Mouse (Mus musculus) small intestine, adult 2 months (tissue): ENCODE data around the gene Spry1. TPM values are rescaled to one million over a fixed set of nuclear protein-coding genes. Genes with fewer than 3 reads are reported as not detected.
"Not testable (repeated sequence)": the region's sequence is repeated elsewhere in the genome, so short reads cannot be mapped to it uniquely, and the experiment has no call there.

Source experiments
- H3K27ac ChIP-seq: fragments of 200-500 bp; 2 replicates; pipeline ENCODE4 v1.5.1; 2012; ENCODE audit warnings: low read depth, low read length, control low read depth, inconsistent platforms; ENCODE audit not compliant: insufficient read depth
- H3K27me3 ChIP-seq: fragments of 200-500 bp; 2 replicates; pipeline ENCODE4 v1.6.1; 2012; ENCODE audit warnings: mild to moderate bottlenecking, moderate library complexity, low read length, inconsistent platforms; ENCODE audit not compliant: control insufficient read depth, insufficient read depth
- H3K36me3 ChIP-seq: fragments of 200-500 bp; 2 replicates; pipeline ENCODE4 v1.6.1; 2012; ENCODE audit warnings: mild to moderate bottlenecking, low read length, control low read depth, inconsistent platforms; ENCODE audit not compliant: control insufficient read depth, insufficient read depth
- H3K4me1 ChIP-seq: fragments of 200-500 bp; 2 replicates; pipeline ENCODE4 v1.6.1; 2012; ENCODE audit warnings: low read length, inconsistent platforms, mixed read lengths; ENCODE audit not compliant: control insufficient read depth, insufficient read depth, insufficient read length
- H3K4me3 ChIP-seq: fragments of 200-500 bp; 2 replicates; pipeline ENCODE4 v1.5.1; 2012; ENCODE audit warnings: low read depth, mild to moderate bottlenecking, control low read depth, inconsistent platforms, low read length, moderate library complexity
- CTCF ChIP-seq: fragments of 200-500 bp; IDR thresholded peaks from 2 replicates; pipeline ENCODE4 v1.5.1; 2012; ENCODE audit warnings: low read depth, mild to moderate bottlenecking, control low read depth, inconsistent platforms, low read length, moderate library complexity, mixed read lengths; ENCODE audit not compliant: insufficient replicate concordance, insufficient read length; ENCODE audit errors: extremely low read depth
- POLR2A ChIP-seq: fragments of 200-500 bp; IDR thresholded peaks from 2 replicates; pipeline ENCODE4 v1.6.1; 2012; ENCODE audit warnings: low read depth, mild to moderate bottlenecking, control low read depth, inconsistent platforms, low read length, moderate library complexity
- WGBS: fragments of 180-500 bp; shearing (Covaris S2); methylation state at CpG from one replicate; pipeline ENCODE4 v1.1.7; 2018; 5-methylcytosine and 5-hydroxymethylcytosine counted together
- polyA plus RNA-seq: library from polyadenylated mRNA; depleted of rRNA; stranded (reverse); fragments of >200 nt; gene quantifications from 2 replicates; pipeline ENCODE4 v1.2.3, GENCODE M21; 2012; rRNA removed

Gene Spry1
- 7.1 and 17.5 TPM in 2 replicates for polyA plus RNA-seq

DNA sequence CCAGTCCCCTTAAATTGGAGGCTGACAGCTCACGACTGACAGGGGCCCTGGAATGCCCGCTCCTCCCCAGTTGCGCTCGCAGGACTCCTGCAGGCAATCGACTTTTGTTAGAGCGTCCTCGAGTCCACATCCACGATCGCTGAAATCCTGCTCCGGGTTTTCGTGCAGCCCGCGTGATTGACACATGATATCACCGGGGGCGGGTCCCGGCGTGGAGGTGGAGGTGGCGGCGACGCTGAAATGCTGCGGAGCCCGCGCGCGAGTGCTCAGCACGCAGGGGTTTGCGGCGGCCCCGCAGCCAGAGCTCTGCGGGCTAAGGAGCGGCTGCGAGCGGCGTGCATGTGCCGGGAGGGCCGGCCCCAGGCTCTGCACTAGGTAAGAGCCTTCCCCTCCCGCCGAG, at the start of gene Spry1:
Gene Spry1, plus strand, starts transcription at position 258 of the 400 bp plus-strand sequence.
- H3K27me3 ChIP-seq: no peaks in the 10 kb centered on the region
- peak within 1 kb of the TSS; percentile 64 for H3K27ac ChIP-seq
- H3K4me3 ChIP-seq: peak within 1 kb of the TSS; percentile 87
- peaks cover 12% of the 10 kb centered on the region for H3K36me3 ChIP-seq
- under 1% methylated on average over 38 of the region's 38 CpGs for WGBS
- peaks cover 9% of the 10 kb centered on the region for H3K4me1 ChIP-seq
- TF ChIP-seq CTCF (no peak), POLR2A (peak; percentile 75)

DNA sequence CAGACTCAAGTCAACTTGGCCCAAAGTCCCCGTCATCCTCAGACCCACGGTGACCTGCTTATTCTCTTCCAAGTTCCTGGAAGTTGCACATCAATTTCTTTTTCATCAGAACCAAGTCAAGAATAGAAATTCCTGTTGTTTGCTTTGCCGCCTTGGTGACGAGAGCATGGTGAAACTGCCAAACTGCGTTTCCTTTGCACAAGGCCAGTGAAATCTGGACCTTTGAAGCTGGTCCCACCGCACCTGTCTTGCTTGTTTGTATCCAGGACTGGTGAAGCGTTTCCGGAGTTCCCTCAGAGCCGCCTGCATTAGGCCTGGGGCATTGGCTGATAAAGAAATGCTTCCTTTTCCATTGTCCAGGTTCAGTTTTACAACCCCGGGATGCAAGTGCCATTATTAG, 44.0 kb upstream of the Spry1 start:
- Histone ChIP-seq H3K27me3 (no peaks in the 10 kb centered on the region), H3K4me3 (no peak overlapping the region), H3K4me1 (no peaks in the 10 kb centered on the region), H3K27ac (no peak overlapping the region), H3K36me3 (no peaks in the 10 kb centered on the region)
- TF ChIP-seq CTCF (no peak), POLR2A (no peak)
- WGBS: 51% methylated on average over 10 of the region's 10 CpGs

DNA sequence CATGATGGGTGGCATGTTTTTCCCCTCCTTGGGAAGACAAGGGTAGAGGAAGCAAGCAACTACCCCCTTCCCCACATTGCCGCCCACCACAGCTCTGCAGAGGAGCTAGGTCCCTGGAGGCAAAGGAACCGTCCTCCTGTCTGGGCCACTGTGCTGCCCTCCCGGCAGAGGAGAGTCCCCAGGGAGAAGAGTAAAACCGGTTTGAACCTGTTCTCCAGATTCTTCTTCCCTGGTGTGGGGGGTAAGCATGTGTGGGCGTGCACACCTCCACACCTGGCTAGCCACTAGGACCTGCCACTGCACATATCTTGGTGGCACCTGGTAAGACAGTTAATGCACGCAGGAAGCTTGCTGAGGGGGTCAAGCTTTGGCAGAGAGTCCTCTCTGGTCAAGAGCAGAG, 43.2 kb upstream of the Spry1 start:
- TF ChIP-seq CTCF (no peak), POLR2A (no peak)
- Histone ChIP-seq H3K27ac (no peak overlapping the region), H3K4me3 (no peak overlapping the region), H3K36me3 (no peaks in the 10 kb centered on the region), H3K27me3 (no peaks in the 10 kb centered on the region), H3K4me1 (no peaks in the 10 kb centered on the region)
- 43% methylated on average over 6 of the region's 6 CpGs for WGBS

DNA sequence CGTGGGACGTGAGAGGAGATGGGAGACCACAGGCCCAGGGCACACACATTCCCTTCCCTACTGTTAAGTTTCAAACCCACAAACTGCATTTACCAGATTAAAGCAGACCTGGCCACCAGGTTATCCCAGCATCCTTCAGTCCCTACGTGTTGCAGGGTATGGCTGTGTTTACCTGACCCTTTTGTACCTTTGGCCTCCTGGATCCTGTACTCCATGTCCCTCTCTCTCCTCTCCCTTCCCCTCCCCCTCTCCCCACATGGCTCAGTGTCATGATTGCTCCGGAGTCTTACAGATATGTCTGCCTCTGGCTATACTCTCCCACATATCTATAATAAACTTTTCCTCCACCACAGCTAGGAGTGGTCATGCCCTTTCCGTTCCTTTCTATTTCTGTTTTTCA, 42.5 kb upstream of the Spry1 start:
- 69% methylated on average over 5 of the region's 5 CpGs for WGBS
- Histone ChIP-seq H3K27me3 (no peaks in the 10 kb centered on the region), H3K27ac (no peak overlapping the region), H3K36me3 (no peaks in the 10 kb centered on the region), H3K4me1 (no peaks in the 10 kb centered on the region), H3K4me3 (no peak overlapping the region)
- TF ChIP-seq POLR2A: no peak
- TF ChIP-seq CTCF: no peak

DNA sequence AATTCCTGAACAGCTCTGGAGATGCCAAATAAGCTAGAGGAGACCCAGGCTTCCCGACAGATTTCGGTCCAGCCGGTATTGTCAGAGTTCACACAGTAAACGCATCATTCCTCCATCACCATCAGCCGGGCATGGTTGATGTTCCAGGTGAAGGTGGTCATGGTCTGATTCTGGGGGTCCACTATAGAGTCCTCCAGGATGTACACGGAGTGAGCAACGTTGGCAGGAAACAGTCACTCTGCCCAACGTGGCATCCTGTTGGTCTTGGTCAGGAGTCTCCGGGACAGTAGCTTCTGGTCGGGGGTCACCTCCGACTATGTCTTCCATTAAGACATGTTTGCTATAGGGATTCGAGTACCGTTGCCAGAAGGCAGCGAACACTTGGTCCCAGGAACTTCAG, 40.1 kb upstream of the Spry1 start:
- not testable (repeated sequence) for H3K27me3 ChIP-seq, H3K4me3 ChIP-seq, H3K4me1 ChIP-seq, H3K27ac ChIP-seq, H3K36me3 ChIP-seq
- WGBS: 91% methylated on average over 14 of the region's 14 CpGs

DNA sequence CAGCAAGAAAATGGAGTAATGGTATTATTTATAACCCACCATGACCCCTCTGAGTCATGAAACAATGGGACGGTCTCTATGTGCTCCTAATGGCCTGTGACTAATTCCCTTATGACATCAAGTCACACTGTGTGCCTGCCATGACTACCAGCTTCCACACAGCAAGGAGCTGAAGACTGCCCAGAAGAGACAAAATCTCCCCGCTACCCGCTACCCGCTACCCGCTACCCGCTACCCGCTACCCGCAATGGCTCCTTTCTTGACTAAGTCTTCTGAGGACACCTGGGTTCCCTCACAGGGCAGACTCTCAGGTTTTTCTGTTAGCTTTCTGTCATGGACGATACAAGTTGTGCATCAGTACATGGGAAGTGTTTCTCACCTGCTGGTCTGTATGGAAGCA, 37.4 kb upstream of the Spry1 start:
- no peak for TF ChIP-seq CTCF
- no peak for TF ChIP-seq POLR2A
- Histone ChIP-seq H3K27me3 (no peaks in the 10 kb centered on the region), H3K4me3 (no peak overlapping the region), H3K27ac (no peak overlapping the region), H3K4me1 (peaks cover 7% of the 10 kb centered on the region; the same call in 1 of the 2 replicates), H3K36me3 (no peaks in the 10 kb centered on the region)
- WGBS: 95% methylated on average over 9 of the region's 9 CpGs

DNA sequence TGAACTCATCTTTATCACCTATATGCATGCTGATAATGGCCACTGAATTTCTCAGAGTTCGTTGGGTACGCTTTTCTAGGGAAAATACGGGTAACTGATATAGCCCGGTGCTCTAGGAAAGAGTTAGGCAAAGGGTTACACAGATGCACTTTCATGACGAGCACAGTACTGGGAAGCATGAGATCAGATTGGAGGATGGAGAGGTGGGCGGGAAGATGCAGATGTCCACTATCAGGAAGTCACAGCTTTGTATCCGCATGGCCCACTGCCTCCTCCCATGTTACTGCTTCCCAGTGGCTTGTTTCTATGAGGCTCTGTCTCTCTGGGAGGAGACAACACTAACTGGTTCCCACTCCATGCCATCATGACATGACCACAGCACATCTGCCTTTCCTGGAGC, 36.9 kb upstream of the Spry1 start:
- TF ChIP-seq CTCF: no peak
- TF ChIP-seq POLR2A: no peak
- 83% methylated on average over 7 of the region's 7 CpGs for WGBS

DNA sequence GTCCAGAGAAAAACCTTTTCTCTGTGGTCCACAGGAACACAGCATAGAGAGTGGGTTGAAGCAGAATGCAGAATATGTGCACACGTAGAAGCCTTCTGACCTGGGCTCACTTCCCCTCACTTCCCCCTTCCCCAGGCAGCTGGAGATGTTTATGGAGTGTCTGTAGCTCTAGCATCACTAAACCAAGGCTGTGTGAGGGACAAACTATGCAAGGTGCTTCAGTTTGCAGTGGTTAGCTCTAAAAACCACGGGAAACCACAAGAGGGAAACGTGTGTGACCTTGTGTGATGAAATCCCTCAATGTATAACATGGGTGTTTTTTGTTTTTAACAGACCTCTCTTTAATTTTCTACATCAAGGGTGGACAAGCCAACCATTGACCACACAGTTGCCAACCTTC, 36.2 kb upstream of the Spry1 start:
- no peak overlapping the region for H3K4me3 ChIP-seq
- no peaks in the 10 kb centered on the region for H3K27me3 ChIP-seq
- TF ChIP-seq CTCF (no peak), POLR2A (no peak)
- H3K27ac ChIP-seq: no peak overlapping the region
- H3K36me3 ChIP-seq: no peaks in the 10 kb centered on the region
- H3K4me1 ChIP-seq: peaks cover 7% of the 10 kb centered on the region; the same call in 1 of the 2 replicates
- WGBS: 69% methylated on average over 3 of the region's 3 CpGs

More for the DNA sequence above, 36.9 kb upstream of the Spry1 start:
- no peak overlapping the region for H3K4me3 ChIP-seq
- H3K27me3 ChIP-seq: no peaks in the 10 kb centered on the region
- no peak overlapping the region for H3K27ac ChIP-seq
- peaks cover 7% of the 10 kb centered on the region; the same call in 1 of the 2 replicates for H3K4me1 ChIP-seq
- no peaks in the 10 kb centered on the region for H3K36me3 ChIP-seq
